Mouse (Mus musculus) liver, embryonic 14.5 days (tissue): ENCODE measurements around the gene Dach2. TPM values are rescaled to one million over a fixed set of nuclear protein-coding genes. Genes with fewer than 3 reads are reported as not detected.

Experiments used
- ATAC-seq: fragments of 200-750 bp; cut with Nextera tagmentation; 2 replicates; pipeline ENCODE4 v1.8.0; 2017; ENCODE audit warnings: moderate number of reproducible peaks, mild to moderate bottlenecking, moderate library complexity; ENCODE audit not compliant: insufficient read depth
- DNase-seq, 3 experiments: peaks; one replicate each; pipeline ENCODE4 v3.0.0-alpha.2; 2012 to 2013; ENCODE audit warnings: low read depth in 3 of 3, low spot score in 3 of 3
- H3K27ac ChIP-seq: fragments of 300-500 bp; sonication (generic); 2 replicates; pipeline ENCODE4 v1.5.1; 2014; ENCODE audit warnings: moderate library complexity, mild to moderate bottlenecking, control low read depth, inconsistent platforms
- H3K27me3 ChIP-seq: fragments of 300-500 bp; sonication (generic); 2 replicates; pipeline ENCODE4 v1.6.1; 2014; ENCODE audit warnings: mild to moderate bottlenecking, low read length, moderate library complexity; ENCODE audit not compliant: control insufficient read depth, insufficient read depth
- H3K36me3 ChIP-seq: fragments of 300-500 bp; sonication (generic); replicated peaks from 2 replicates; pipeline ENCODE4 v1.6.1; 2014; ENCODE audit warnings: low read depth; ENCODE audit not compliant: control insufficient read depth, insufficient read depth
- H3K4me1 ChIP-seq, 2 experiments: fragments of 200-500 bp in 1 of 2; fragments of 300-500 bp in 1 of 2; sonication (generic) in 1 of 2; replicated peaks; 2 replicates each; pipeline ENCODE4 v1.6.1; 2012 to 2014; ENCODE audit warnings: antibody characterized with exemption in 1 of 2, inconsistent platforms in 1 of 2, low read length in 1 of 2; ENCODE audit not compliant: control insufficient read depth in 2 of 2, insufficient read depth in 2 of 2
- H3K4me2 ChIP-seq: fragments of 300-500 bp; sonication (generic); 2 replicates; pipeline ENCODE4 v1.6.1; 2014; ENCODE audit warnings: low read depth, mild to moderate bottlenecking, control low read depth, moderate library complexity
- H3K4me3 ChIP-seq, 2 experiments: fragments of 200-500 bp in 1 of 2; fragments of 300-500 bp in 1 of 2; sonication (generic) in 1 of 2; 2 replicates each; pipeline ENCODE4 v1.5.1; 2012 to 2014; ENCODE audit warnings: low read depth in 2 of 2, low read length in 2 of 2, mild to moderate bottlenecking in 2 of 2, control low read depth in 1 of 2, inconsistent platforms in 1 of 2, moderate library complexity in 1 of 2; ENCODE audit not compliant: insufficient read depth in 1 of 2
- H3K9ac ChIP-seq: fragments of 300-500 bp; sonication (generic); replicated peaks from 2 replicates; pipeline ENCODE4 v1.6.1; 2014; ENCODE audit warnings: mild to moderate bottlenecking, control low read depth, moderate library complexity
- H3K9me3 ChIP-seq: fragments of 300-500 bp; sonication (generic); 2 replicates; pipeline ENCODE4 v1.6.1; 2016; ENCODE audit warnings: low read length, mixed read lengths; ENCODE audit not compliant: control insufficient read depth
- CTCF ChIP-seq: IDR thresholded peaks from 2 replicates; pipeline ENCODE4 v1.5.1; 2016; ENCODE audit warnings: antibody characterized with exemption, low read depth, control low read depth
- EP300 ChIP-seq: IDR thresholded peaks from 2 replicates; pipeline ENCODE4 v1.6.1; 2016; ENCODE audit warnings: antibody characterized with exemption, low read depth
- WGBS: fragments of 180-500 bp; shearing (Covaris S2); extraction: QIAGEN DNeasy Blood & Tissue Kit; methylation state at CpG from one replicate; pipeline ENCODE4 v1.1.7; 2014; ENCODE audit not compliant: insufficient replicate concordance; 5-methylcytosine and 5-hydroxymethylcytosine counted together
- polyA plus RNA-seq, 2 experiments: library from polyadenylated mRNA; depleted of rRNA in 1 of 2; stranded (reverse) in 1 of 2; unstranded in 1 of 2; fragments of >200 nt; fragmentation: Nextera tagmentation in 1 of 2; extraction: Ambion mirVana in 1 of 2; gene quantifications; 2 replicates each; pipeline versions ENCODE4 v1.2.1 to v1.2.3; 2012 to 2014

The Dach2 gene
- polyA plus RNA-seq, 2 experiments: 0.14 to 0.17 TPM

- Histone ChIP-seq H3K36me3 (no peaks in the 10 kb centered on the region), H3K27ac (no peak overlapping the region), H3K4me1 (no peaks in the 10 kb centered on the region), H3K9me3 (no peaks in the 10 kb centered on the region), H3K27me3 (no peaks in the 10 kb centered on the region), H3K4me2 (no peak overlapping the region), H3K4me3 (no peak overlapping the region), H3K9ac (no peak overlapping the region)
- TF ChIP-seq CTCF: no peak
- no peak for TF ChIP-seq EP300
- ATAC-seq (no peak), DNase-seq (no peak)
These were observed 449.8 kb downstream of the Dach2 start for GRCm38 (mm10) chrX:113747122-113747521.

DNA sequence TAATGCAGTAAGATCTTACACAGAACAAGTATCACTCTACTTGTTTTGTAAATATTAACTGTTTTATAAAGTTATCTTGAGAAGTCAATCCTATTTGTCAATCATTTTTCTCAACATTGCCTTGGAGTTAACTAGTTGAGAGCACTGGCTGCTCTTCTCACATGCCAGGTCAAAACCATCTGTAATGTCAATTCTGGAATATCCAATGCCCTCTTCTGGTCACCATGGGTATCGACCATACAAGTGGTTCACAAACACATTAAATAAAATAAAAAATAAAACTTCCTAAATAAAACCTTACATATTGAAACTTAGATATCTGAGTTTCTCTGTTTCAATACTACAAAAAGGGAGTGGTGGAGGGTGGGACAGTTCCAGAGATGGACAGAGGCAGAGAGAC lies 495.0 kb downstream of the Dach2 start:
- no peak overlapping the region for H3K27ac ChIP-seq
- H3K9ac ChIP-seq: no peak overlapping the region
- H3K4me1 ChIP-seq: no peaks in the 10 kb centered on the region
- no peak for TF ChIP-seq EP300
- TF ChIP-seq CTCF: no peak
- DNase-seq (no peak), ATAC-seq (no peak)
- H3K4me2 ChIP-seq: no peak overlapping the region
- H3K36me3 ChIP-seq: no peaks in the 10 kb centered on the region
- H3K4me3 ChIP-seq: no peak overlapping the region
- H3K27me3 ChIP-seq: no peaks in the 10 kb centered on the region
- WGBS: 26% methylated on average over 1 of the region's 1 CpGs
- no peaks in the 10 kb centered on the region for H3K9me3 ChIP-seq

DNA sequence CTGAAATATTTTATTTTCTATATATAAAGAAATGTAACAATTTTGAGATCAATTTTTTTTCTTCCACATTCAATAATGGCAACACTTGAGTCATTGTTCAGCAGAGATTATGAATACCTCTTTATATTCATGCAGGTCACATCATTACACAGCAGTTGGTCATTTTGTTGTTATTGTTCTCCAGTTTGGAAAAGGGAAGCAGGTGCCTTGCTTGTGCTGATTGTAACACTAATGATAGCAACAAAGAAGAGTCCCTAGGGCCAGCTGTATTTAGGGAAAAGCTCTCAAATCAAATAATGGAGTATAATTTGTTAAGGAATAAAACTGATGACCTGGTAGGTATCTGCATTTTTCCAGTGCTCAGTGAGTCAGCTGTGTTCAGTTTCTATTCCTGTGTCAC lies 513.1 kb downstream of the Dach2 start:
- Histone ChIP-seq H3K27me3 (no peaks in the 10 kb centered on the region), H3K4me2 (no peak overlapping the region), H3K27ac (no peak overlapping the region), H3K4me3 (no peak overlapping the region), H3K9me3 (no peaks in the 10 kb centered on the region), H3K9ac (no peak overlapping the region), H3K4me1 (no peaks in the 10 kb centered on the region), H3K36me3 (no peaks in the 10 kb centered on the region)
- TF ChIP-seq EP300 (no peak), CTCF (no peak)
- DNase-seq (no peak), ATAC-seq (no peak)

- 11% methylated on average over 1 of the region's 1 CpGs for WGBS
These were observed 529.5 kb downstream of the Dach2 start for GRCm38 (mm10) chrX:113826810-113827209.

GRCm38 (mm10) chrX:113833062-113833461 lies 535.8 kb downstream of the Dach2 start:
- Histone ChIP-seq H3K9ac (no peak overlapping the region), H3K4me2 (no peak overlapping the region), H3K36me3 (no peaks in the 10 kb centered on the region), H3K27me3 (no peaks in the 10 kb centered on the region), H3K27ac (no peak overlapping the region), H3K9me3 (no peaks in the 10 kb centered on the region), H3K4me1 (no peaks in the 10 kb centered on the region), H3K4me3 (no peak overlapping the region)
- 72% methylated on average over 1 of the region's 1 CpGs for WGBS
- DNase-seq (no peak), ATAC-seq (no peak)
- no peak for TF ChIP-seq CTCF
- no peak for TF ChIP-seq EP300

More at GRCm38 (mm10) chrX:113826810-113827209, 529.5 kb downstream of the Dach2 start:
- no peak for DNase-seq
- Histone ChIP-seq H3K9me3 (no peaks in the 10 kb centered on the region), H3K36me3 (no peaks in the 10 kb centered on the region), H3K27ac (no peak overlapping the region), H3K9ac (no peak overlapping the region), H3K4me1 (no peaks in the 10 kb centered on the region), H3K4me3 (no peak overlapping the region), H3K4me2 (no peak overlapping the region), H3K27me3 (no peaks in the 10 kb centered on the region)
- TF ChIP-seq CTCF: no peak
- TF ChIP-seq EP300: no peak
- ATAC-seq: no peak
